Mouse (Mus musculus) CH12.LX (cell line): ENCODE measurements around the gene Cic. TPM values are rescaled to one million over a fixed set of nuclear protein-coding genes. Genes with fewer than 3 reads are reported as not detected.

Experiments used
- DNase-seq: peaks from one replicate; pipeline ENCODE4 v3.0.0-alpha.2; 2013; ENCODE audit errors: extremely low read depth
- H3K27ac ChIP-seq: 2 replicates; pipeline ENCODE4 v1.5.1; 2012; ENCODE audit warnings: low read depth, mild to moderate bottlenecking, control low read depth, moderate library complexity; ENCODE audit not compliant: insufficient read depth
- H3K27me3 ChIP-seq: replicated peaks from 2 replicates; pipeline ENCODE3; 2012; ENCODE audit warnings: inconsistent platforms
- H3K36me3 ChIP-seq, 2 experiments: replicated peaks in 1 of 2; 2 replicates each; pipeline versions ENCODE3 to v1.6.1; 2012; ENCODE audit warnings: inconsistent platforms in 1 of 2, low read length in 1 of 2, mild to moderate bottlenecking in 1 of 2, mixed read lengths in 1 of 2, moderate library complexity in 1 of 2; ENCODE audit not compliant: control insufficient read depth in 1 of 2, insufficient read depth in 1 of 2
- H3K4me1 ChIP-seq, 2 experiments: 2 replicates each; pipeline ENCODE4 v1.6.1; 2012; ENCODE audit warnings: inconsistent platforms in 1 of 2, moderate library complexity in 1 of 2; ENCODE audit not compliant: insufficient read depth in 2 of 2, control insufficient read depth in 1 of 2
- H3K4me2 ChIP-seq: 2 replicates; pipeline ENCODE4 v1.6.1; 2012; ENCODE audit warnings: low read depth, mild to moderate bottlenecking, control low read depth; ENCODE audit not compliant: poor library complexity, insufficient read depth, severe bottlenecking
- H3K4me3 ChIP-seq, 3 experiments: fragments of 150-350 bp in 1 of 3; sonication (generic) in 1 of 3; replicated peaks in 1 of 3; 2 replicates each; pipeline versions ENCODE3 to v1.5.1; 2011 to 2012; ENCODE audit warnings: low read depth in 2 of 3, low read length in 2 of 3, mild to moderate bottlenecking in 2 of 3, moderate library complexity in 2 of 3, control low read depth in 1 of 3, improper control_type of control experiment in 1 of 3, inconsistent platforms in 1 of 3, mixed read lengths in 1 of 3; ENCODE audit not compliant: poor library complexity in 1 of 3
- H3K79me2 ChIP-seq: replicated peaks from 2 replicates; pipeline ENCODE4 v1.6.1; 2012; ENCODE audit warnings: mild to moderate bottlenecking, moderate library complexity; ENCODE audit not compliant: control insufficient read depth, poor library complexity, insufficient read depth, severe bottlenecking; ENCODE audit errors: extremely low read depth
- H3K9ac ChIP-seq: 2 replicates; pipeline ENCODE4 v1.6.1; 2012; ENCODE audit warnings: low read depth, mild to moderate bottlenecking, control low read depth, moderate library complexity; ENCODE audit not compliant: insufficient read depth
- H3K9me3 ChIP-seq: replicated peaks from 2 replicates; pipeline ENCODE3; 2012; ENCODE audit warnings: low read length, inconsistent platforms, mixed read lengths
- BHLHE40 ChIP-seq: IDR thresholded peaks from 2 replicates; pipeline ENCODE4 v1.6.1; 2011; ENCODE audit warnings: mild to moderate bottlenecking, low read depth, low read length, improper control_type of control experiment
- CHD2 ChIP-seq: IDR thresholded peaks from 2 replicates; pipeline ENCODE4 v1.6.1; 2011; ENCODE audit warnings: low read length, improper control_type of control experiment
- ELF1 ChIP-seq: IDR thresholded peaks from 2 replicates; pipeline ENCODE4 v1.6.1; 2014; ENCODE audit warnings: low read depth, mild to moderate bottlenecking, inconsistent platforms, low read length, improper control_type of control experiment
- HCFC1 ChIP-seq: IDR thresholded peaks from 2 replicates; pipeline ENCODE4 v1.6.1; 2012; ENCODE audit warnings: low read depth, mild to moderate bottlenecking, inconsistent platforms, low read length, improper control_type of control experiment
- JUN ChIP-seq: IDR thresholded peaks from 2 replicates; pipeline ENCODE4 v1.6.1; 2011; ENCODE audit warnings: low read depth, mild to moderate bottlenecking, low read length, improper control_type of control experiment, moderate library complexity; ENCODE audit not compliant: insufficient read depth
- KAT2A ChIP-seq: IDR thresholded peaks from 2 replicates; pipeline ENCODE4 v1.6.1; 2012; ENCODE audit warnings: low read length, improper control_type of control experiment, inconsistent platforms; ENCODE audit not compliant: insufficient replicate concordance
- MAX ChIP-seq: IDR thresholded peaks from 2 replicates; pipeline ENCODE4 v1.6.1; 2011; ENCODE audit warnings: low read length, improper control_type of control experiment
- MAZ ChIP-seq: IDR thresholded peaks from 2 replicates; pipeline ENCODE4 v1.6.1; 2012; ENCODE audit warnings: low read depth, mild to moderate bottlenecking, inconsistent platforms, low read length, improper control_type of control experiment, moderate library complexity
- MXI1 ChIP-seq: IDR thresholded peaks from 2 replicates; pipeline ENCODE4 v1.6.1; 2011; ENCODE audit warnings: mild to moderate bottlenecking, low read depth, low read length, improper control_type of control experiment
- MYC ChIP-seq: IDR thresholded peaks from 2 replicates; pipeline ENCODE4 v1.6.1; 2011; ENCODE audit warnings: low read depth, mild to moderate bottlenecking, improper control_type of control experiment, low read length
- NELFE ChIP-seq: IDR thresholded peaks from 2 replicates; pipeline ENCODE4 v1.6.1; 2011; ENCODE audit warnings: low read depth, low read length, improper control_type of control experiment
- NRF1 ChIP-seq: IDR thresholded peaks from 2 replicates; pipeline ENCODE4 v1.6.1; 2014; ENCODE audit warnings: low read depth, mild to moderate bottlenecking, inconsistent platforms, low read length, improper control_type of control experiment, moderate library complexity
- POLR2A ChIP-seq: IDR thresholded peaks from 2 replicates; pipeline ENCODE4 v1.6.1; 2011; ENCODE audit warnings: low read depth, mild to moderate bottlenecking, improper control_type of control experiment, low read length
- RCOR1 ChIP-seq: conservative IDR thresholded peaks from 2 replicates; pipeline ENCODE4 v1.6.1; 2012; ENCODE audit warnings: low read depth, mild to moderate bottlenecking, inconsistent platforms, low read length, improper control_type of control experiment
- SIN3A ChIP-seq: IDR thresholded peaks from 2 replicates; pipeline ENCODE4 v1.6.1; 2012; ENCODE audit warnings: low read length, improper control_type of control experiment, inconsistent platforms
- SMC3 ChIP-seq: IDR thresholded peaks from 2 replicates; pipeline ENCODE4 v1.6.1; 2011; ENCODE audit warnings: low read depth, low read length, improper control_type of control experiment
- TCF12 ChIP-seq: IDR thresholded peaks from 2 replicates; pipeline ENCODE4 v1.6.1; 2014; ENCODE audit warnings: low read depth, mild to moderate bottlenecking, inconsistent platforms, low read length, improper control_type of control experiment
- USF2 ChIP-seq: conservative IDR thresholded peaks from 2 replicates; pipeline ENCODE4 v1.6.1; 2011; ENCODE audit warnings: low read depth, low read length, improper control_type of control experiment
- ZC3H11A ChIP-seq: IDR thresholded peaks from 2 replicates; pipeline ENCODE4 v1.6.1; 2012; ENCODE audit warnings: low read depth, mild to moderate bottlenecking, inconsistent platforms, low read length, improper control_type of control experiment
- ZKSCAN1 ChIP-seq: IDR thresholded peaks from 2 replicates; pipeline ENCODE4 v1.6.1; 2012; ENCODE audit warnings: low read depth, inconsistent platforms, low read length, improper control_type of control experiment, borderline replicate concordance
- ZMIZ1 ChIP-seq: IDR thresholded peaks from 2 replicates; pipeline ENCODE4 v1.6.1; 2012; ENCODE audit warnings: low read depth, mild to moderate bottlenecking, inconsistent platforms, low read length, improper control_type of control experiment
- dilution Hi-C: fragments of 300-500 bp; cut with MboI; formaldehyde crosslinking; loops from 2 replicates; pipeline ENCODE4 v1.14.3; 2020; ENCODE audit warnings: low sequenced_read_pairs; ENCODE audit not compliant: extremely low pct_unique_long_range_greater_than_20kb, extremely low pct_ligation_motif_present
- in situ Hi-C: fragments of 300-500 bp; cut with MboI; formaldehyde crosslinking; loops from 3 replicates; pipeline ENCODE4 v1.14.3; 2019; ENCODE audit warnings: low sequenced_read_pairs, low pct_ligation_motif_present, low pct_unique_long_range_greater_than_20kb, mixed read lengths
- polyA plus RNA-seq: library from polyadenylated mRNA; unstranded; fragments of >175 nt; gene quantifications from 2 replicates; pipeline ENCODE4 v1.2.1, GENCODE M21; 2012; ENCODE audit warnings: low read depth; ENCODE audit not compliant: insufficient read length
- total RNA-seq, 2 experiments: library from RNA; depleted of rRNA; stranded (reverse); fragments of 300-350 nt in 1 of 2; fragments of >200 nt in 1 of 2; gene quantifications; 2 replicates each; pipeline ENCODE4 v1.2.3; 2012 to 2014

Cic gene
- total and polyA plus RNA-seq, 3 experiments = 2.5 to 34.5 (median 21.7) TPM

DNA sequence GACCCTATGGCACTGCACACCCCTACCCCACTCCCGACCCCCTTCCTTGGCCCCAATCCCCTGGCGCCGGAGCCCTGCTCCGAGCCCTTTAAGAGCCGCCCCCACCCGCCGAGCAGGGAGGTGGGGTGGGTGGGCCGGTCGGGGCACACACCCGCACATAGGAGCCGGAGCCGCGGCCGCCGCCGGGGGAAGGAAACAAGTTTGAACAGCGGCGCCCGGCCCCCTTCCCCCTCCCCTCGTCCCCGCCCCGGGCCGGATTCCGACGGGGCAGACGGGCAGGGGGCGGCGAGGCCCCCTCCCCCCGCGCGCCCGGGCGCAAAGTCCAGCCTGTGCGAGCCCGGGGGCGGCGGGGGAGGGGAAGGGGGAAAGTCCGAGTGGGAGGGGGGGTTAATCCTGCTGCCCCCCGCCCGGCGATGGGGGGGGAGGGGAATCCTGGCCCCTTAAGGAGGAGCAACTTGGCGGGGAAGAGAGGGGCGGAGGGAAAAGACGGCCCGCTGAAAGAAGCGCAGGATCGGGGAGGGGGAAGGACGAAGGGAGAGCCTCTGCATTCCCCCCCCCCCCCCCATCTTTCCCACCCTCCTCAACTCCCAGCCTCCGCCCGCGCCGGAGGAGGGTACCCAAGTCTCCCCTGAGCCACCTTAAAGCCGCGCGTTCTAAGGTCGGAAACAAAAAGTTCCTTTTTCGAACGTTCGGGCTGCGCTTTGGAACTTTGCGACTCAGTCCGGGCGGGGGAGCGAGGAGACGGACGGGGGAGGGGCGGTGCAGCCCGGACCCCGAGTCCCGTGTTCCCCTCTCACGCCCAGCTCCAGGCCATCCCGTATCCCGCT, 18.0 kb upstream of the Cic start:
- Histone ChIP-seq H3K9me3 (no peaks in the 10 kb centered on the region), H3K27ac (peak overlapping the region; percentile 44; the same call in 1 of the 2 replicates), H3K4me1 (peaks cover 5 to 31% of the 10 kb centered on the region in 2 experiments; a peak in 3 of 4 replicates), H3K79me2 (peaks cover 17% of the 10 kb centered on the region), H3K4me3 (peak overlapping the region; percentile 85 to 94 (median 94)), H3K9ac (peak overlapping the region; percentile 87), H3K4me2 (peak overlapping the region; percentile 60), H3K36me3 (peaks cover 7 to 24% of the 10 kb centered on the region in 2 experiments), H3K27me3 (peaks cover 4% of the 10 kb centered on the region)
- in situ Hi-C loops (no loop called here), dilution Hi-C loops (no loop called here)
- TF ChIP-seq CHD2 (peak; percentile 62), NRF1 (no peak), RCOR1 (no peak), TCF12 (no peak), POLR2A (no peak), JUN (no peak), SIN3A (0 out of 2 replicates have a peak, but pooled peaks have one; percentile 37), USF2 (no peak)
- peak; percentile 65 for DNase-seq

GRCm38 (mm10) chr7:25250141-25250972, 17.1 kb upstream of the Cic start, which contains the start of gene Erf:
Erf (minus strand) TSS chr7:25250761.
- Histone ChIP-seq H3K27ac (peak within 1 kb of the TSS; percentile 44; the same call in 1 of the 2 replicates), H3K4me3 (peak within 1 kb of the TSS; percentile 85 to 94 (median 94)), H3K9me3 (no peaks in the 10 kb centered on the region), H3K4me1 (peaks cover 5 to 31% of the 10 kb centered on the region in 2 experiments; a peak in 3 of 4 replicates), H3K27me3 (peaks cover 4% of the 10 kb centered on the region), H3K79me2 (peaks cover 17% of the 10 kb centered on the region), H3K36me3 (peaks cover 0 to 15% of the 10 kb centered on the region in 2 experiments), H3K4me2 (peak within 1 kb of the TSS; percentile 77), H3K9ac (peak within 1 kb of the TSS; percentile 87)
- TF ChIP-seq KAT2A (no peak), MXI1 (peak; percentile 80), NRF1 (peak; percentile 74), ELF1 (peak; percentile 21; the same call in 1 of the 2 replicates), ZC3H11A (no peak), SMC3 (no peak), HCFC1 (peak; percentile 26), MAZ (peak; percentile 82), RCOR1 (no peak), BHLHE40 (peak; percentile 72), NELFE (peak; percentile 48; the same call in 1 of the 2 replicates), MYC (no peak), POLR2A (peak; percentile 68; the same call in 1 of the 2 replicates), ZKSCAN1 (no peak), SIN3A (peak; percentile 66), TCF12 (peak; percentile 53), ZMIZ1 (peak; percentile 42; the same call in 1 of the 2 replicates), MAX (peak; percentile 13; the same call in 1 of the 2 replicates)
- in situ Hi-C loops (no loop called here), dilution Hi-C loops (no loop called here)
- peak; percentile 84 for DNase-seq
